Mouse (Mus musculus): ENCODE results near the gene OR5BS1P. TPM values are rescaled to one million over a fixed set of nuclear protein-coding genes. Genes with fewer than 3 reads are reported as not detected.

Gene OR5BS1P
- polyA plus RNA-seq, 1 experiment from 2014 or later, result not detected

DNA sequence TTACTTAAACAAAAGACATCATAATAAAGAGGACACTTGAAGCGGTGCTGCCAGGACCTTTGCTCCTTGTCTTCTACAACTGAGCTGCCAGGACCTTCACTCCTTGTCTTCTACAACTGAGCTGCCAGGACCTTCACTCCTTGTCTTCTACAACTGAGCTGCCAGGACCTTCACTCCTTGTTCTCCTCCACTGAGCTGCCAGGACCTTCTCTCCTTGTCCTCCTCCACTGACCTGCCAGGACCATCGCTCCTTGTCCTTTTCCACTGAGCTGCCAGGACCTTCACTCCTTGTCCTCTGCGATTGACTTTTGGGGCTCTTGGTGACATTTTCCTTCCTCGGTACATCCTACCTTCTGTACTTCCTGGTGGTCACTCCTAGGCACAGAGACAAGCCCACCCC lies 21.2 kb upstream of the OR5BS1P start:
- Histone ChIP-seq H3K4me3 (replicated peaks; ENCODE audit: low read depth, low read length) (no peak overlapping the region), H3K9ac (ENCODE audit: low read depth, low read length) (no peak overlapping the region), H3K36me3 (ENCODE audit: insufficient read depth, low read length) (no peaks in the 10 kb centered on the region), H3K4me2 (ENCODE audit: low read length) (no peak overlapping the region), H3K27ac (no peak overlapping the region), H3K4me1 (replicated peaks; ENCODE audit: insufficient read depth, low read length) (no peaks in the 10 kb centered on the region), H3K9me3 (replicated peaks; ENCODE audit: low read length) (no peaks in the 10 kb centered on the region; the same call in 1 of the 2 replicates), H3K27me3 (ENCODE audit: insufficient read depth, low read length) (no peaks in the 10 kb centered on the region)
- no peak for TF ChIP-seq CTCF (IDR thresholded peaks at IDR 0.05; ENCODE audit: low read depth)
- peak; percentile 29 for DNase-seq (ENCODE audit: low spot score)
- 51% methylated on average over 4 of the region's 4 CpGs for WGBS
- ATAC-seq (replicated peaks; ENCODE audit: low FRiP score, low read depth), result no peak

DNA sequence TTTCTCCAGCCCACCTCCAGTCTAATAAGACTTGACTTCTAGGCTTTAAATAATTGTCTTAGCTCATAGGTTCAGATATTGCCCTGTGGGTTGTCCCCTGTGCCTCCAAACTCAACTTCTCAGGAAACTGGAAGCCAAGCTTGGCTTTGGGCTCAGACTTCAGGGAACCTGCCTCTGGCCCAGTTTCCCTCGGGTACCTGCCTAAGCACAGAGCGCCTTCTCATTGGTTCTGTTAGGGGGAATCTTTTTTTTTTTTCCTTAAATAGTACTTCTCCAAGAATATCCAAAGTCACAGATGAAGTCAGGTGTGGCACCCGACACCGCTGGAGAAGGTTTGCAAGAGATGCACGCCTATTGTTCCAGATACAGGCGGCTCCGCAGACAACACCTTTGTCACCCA lies 17.4 kb upstream of the OR5BS1P start, which contains the start of gene Olfr281:
Gene Olfr281, plus strand, starts transcription at position 301 of the 400 bp plus-strand sequence.
- Histone ChIP-seq H3K9me3 (replicated peaks; ENCODE audit: low read length) (no peaks in the 10 kb centered on the region), H3K4me2 (ENCODE audit: low read length) (no peak within 1 kb of the TSS), H3K27me3 (ENCODE audit: insufficient read depth, low read length) (no peaks in the 10 kb centered on the region), H3K4me3 (replicated peaks; ENCODE audit: low read depth, low read length) (no peak within 1 kb of the TSS), H3K4me1 (replicated peaks; ENCODE audit: insufficient read depth, low read length) (no peaks in the 10 kb centered on the region), H3K36me3 (ENCODE audit: insufficient read depth, low read length) (no peaks in the 10 kb centered on the region), H3K9ac (ENCODE audit: low read depth, low read length) (no peak within 1 kb of the TSS), H3K27ac (no peak within 1 kb of the TSS)
- no peak for ATAC-seq (replicated peaks; ENCODE audit: low FRiP score, low read depth)
- 90% methylated on average over 7 of the region's 7 CpGs for WGBS
- no peak for TF ChIP-seq CTCF (IDR thresholded peaks at IDR 0.05; ENCODE audit: low read depth)
- no peak for DNase-seq (ENCODE audit: low spot score)

DNA sequence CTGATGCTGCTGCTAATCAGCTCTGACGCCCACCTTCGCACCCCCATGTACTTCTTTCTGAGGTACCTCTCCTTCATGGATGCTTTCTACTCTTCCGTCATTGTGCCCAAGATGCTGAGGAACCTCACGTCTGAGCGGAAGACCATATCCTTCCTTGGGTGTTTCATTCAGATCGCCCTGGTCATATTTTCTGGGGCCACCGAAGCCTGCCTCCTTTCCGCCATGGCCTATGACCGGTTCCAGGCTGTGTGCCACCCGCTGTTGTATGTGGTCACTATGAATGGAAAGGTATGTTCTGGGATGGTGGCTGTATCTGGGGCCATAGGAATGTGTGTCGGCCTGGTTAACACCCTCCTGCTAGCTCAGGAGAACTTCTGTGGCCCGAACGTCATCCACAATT lies 1.8 kb downstream of the OR5BS1P start:
- 91% methylated on average over 13 of the region's 13 CpGs for WGBS
- Histone ChIP-seq H3K4me1 (replicated peaks; ENCODE audit: insufficient read depth, low read length) (no peaks in the 10 kb centered on the region), H3K4me3 (replicated peaks; ENCODE audit: low read depth, low read length) (no peak overlapping the region), H3K9ac (ENCODE audit: low read depth, low read length) (no peak overlapping the region), H3K27ac (no peak overlapping the region), H3K9me3 (replicated peaks; ENCODE audit: low read length) (no peaks in the 10 kb centered on the region), H3K36me3 (ENCODE audit: insufficient read depth, low read length) (no peaks in the 10 kb centered on the region), H3K27me3 (ENCODE audit: insufficient read depth, low read length) (no peaks in the 10 kb centered on the region), H3K4me2 (ENCODE audit: low read length) (no peak overlapping the region)
- TF ChIP-seq CTCF (IDR thresholded peaks at IDR 0.05; ENCODE audit: low read depth), result no peak
- no peak for ATAC-seq (replicated peaks; ENCODE audit: low FRiP score, low read depth)
- DNase-seq (ENCODE audit: low spot score), result no peak

DNA sequence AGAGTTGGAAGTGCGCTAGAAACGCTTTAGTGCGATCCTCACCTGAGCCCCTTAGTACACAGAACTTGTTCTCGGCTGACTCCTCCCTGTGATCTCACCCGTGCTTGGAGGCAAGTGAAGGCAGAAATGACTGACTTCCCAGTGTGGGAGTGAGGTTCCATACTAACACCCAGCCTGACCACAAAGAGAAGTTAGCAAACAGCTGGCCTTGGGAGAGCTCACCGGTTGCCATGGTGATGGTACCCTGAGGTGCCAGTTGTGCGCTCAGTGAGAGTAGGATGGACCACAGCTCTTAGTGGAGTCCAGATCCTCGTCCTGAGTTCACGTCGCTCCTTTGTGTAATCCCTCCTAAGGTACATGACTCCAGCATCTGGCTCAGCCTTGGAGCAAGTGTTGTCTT lies 5.3 kb downstream of the OR5BS1P start:
- 78% methylated on average over 10 of the region's 10 CpGs for WGBS
- no peaks in the 10 kb centered on the region for H3K9me3 ChIP-seq (replicated peaks; ENCODE audit: low read length)

DNA sequence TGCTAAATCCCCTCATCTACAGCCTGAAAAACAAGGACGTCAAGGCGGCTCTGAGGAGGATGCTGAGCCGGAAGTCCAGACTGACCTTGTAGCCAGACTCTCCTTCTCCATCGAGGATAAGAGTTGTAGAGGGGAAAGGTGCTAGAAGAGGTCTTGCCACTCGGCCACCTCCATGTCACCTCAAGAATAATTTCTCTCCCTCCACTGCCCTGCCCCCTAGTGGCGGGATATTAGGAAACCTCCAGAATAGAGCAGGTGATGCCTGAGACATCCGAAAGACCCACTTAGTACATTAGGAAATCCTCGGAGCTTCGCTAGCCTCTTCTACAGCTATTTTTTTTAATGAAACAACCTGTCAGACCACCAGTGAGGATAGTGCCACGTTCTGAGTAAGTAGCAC lies 5.7 kb downstream of the OR5BS1P start:
- TF ChIP-seq CTCF (IDR thresholded peaks at IDR 0.05; ENCODE audit: low read depth), result peak; percentile 67
- 50% methylated on average over 10 of the region's 10 CpGs for WGBS
- DNase-seq (ENCODE audit: low spot score), result peak; percentile 33

More for the DNA sequence above, 5.3 kb downstream of the OR5BS1P start:
- no peak overlapping the region for H3K4me2 ChIP-seq (ENCODE audit: low read length)
- no peaks in the 10 kb centered on the region for H3K4me1 ChIP-seq (replicated peaks; ENCODE audit: insufficient read depth, low read length)
- H3K27me3 ChIP-seq (ENCODE audit: insufficient read depth, low read length), result no peaks in the 10 kb centered on the region
- no peak overlapping the region for H3K9ac ChIP-seq (ENCODE audit: low read depth, low read length)
- no peak overlapping the region for H3K27ac ChIP-seq
- no peak for ATAC-seq (replicated peaks; ENCODE audit: low FRiP score, low read depth)
- TF ChIP-seq CTCF (IDR thresholded peaks at IDR 0.05; ENCODE audit: low read depth), result no peak
- H3K36me3 ChIP-seq (ENCODE audit: insufficient read depth, low read length), result no peaks in the 10 kb centered on the region
- no peak overlapping the region for H3K4me3 ChIP-seq (replicated peaks; ENCODE audit: low read depth, low read length)
- DNase-seq (ENCODE audit: low spot score), result no peak

DNA sequence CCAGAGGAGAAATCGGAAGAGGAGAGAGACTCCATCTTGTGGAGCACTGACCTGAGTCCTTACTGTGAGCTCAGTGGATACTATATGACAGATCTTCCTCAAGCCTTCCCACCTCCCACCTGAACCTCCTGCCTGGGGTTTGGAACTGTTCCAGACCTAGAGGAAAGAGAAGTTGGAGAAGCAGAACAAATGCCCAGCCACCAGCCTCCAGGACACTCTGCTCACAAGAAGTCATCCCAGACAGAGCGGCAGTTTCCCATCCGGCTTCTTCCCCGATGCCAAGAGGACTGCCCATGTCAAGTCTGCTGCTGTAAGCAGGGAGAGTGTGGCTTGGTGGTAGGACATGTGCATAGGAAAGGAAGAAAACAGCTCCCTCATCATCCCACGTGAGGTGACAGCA lies 6.6 kb downstream of the OR5BS1P start:
- ATAC-seq (replicated peaks; ENCODE audit: low FRiP score, low read depth), result no peak
- no peak overlapping the region for H3K4me2 ChIP-seq (ENCODE audit: low read length)
- H3K9me3 ChIP-seq (replicated peaks; ENCODE audit: low read length), result no peaks in the 10 kb centered on the region
- H3K9ac ChIP-seq (ENCODE audit: low read depth, low read length), result no peak overlapping the region
- H3K4me1 ChIP-seq (replicated peaks; ENCODE audit: insufficient read depth, low read length), result no peaks in the 10 kb centered on the region
- no peak for TF ChIP-seq CTCF (IDR thresholded peaks at IDR 0.05; ENCODE audit: low read depth)
- no peak overlapping the region for H3K4me3 ChIP-seq (replicated peaks; ENCODE audit: low read depth, low read length)
- no peak for DNase-seq (ENCODE audit: low spot score)
- H3K27ac ChIP-seq, result no peak overlapping the region
- H3K27me3 ChIP-seq (ENCODE audit: insufficient read depth, low read length), result no peaks in the 10 kb centered on the region
- no peaks in the 10 kb centered on the region for H3K36me3 ChIP-seq (ENCODE audit: insufficient read depth, low read length)
- 77% methylated on average over 5 of the region's 5 CpGs for WGBS

More for the DNA sequence above, 5.7 kb downstream of the OR5BS1P start:
- no peak overlapping the region for H3K4me2 ChIP-seq (ENCODE audit: low read length)
- no peaks in the 10 kb centered on the region for H3K27me3 ChIP-seq (ENCODE audit: insufficient read depth, low read length)
- ATAC-seq (replicated peaks; ENCODE audit: low FRiP score, low read depth), result no peak
- H3K9me3 ChIP-seq (replicated peaks; ENCODE audit: low read length), result no peaks in the 10 kb centered on the region
- no peaks in the 10 kb centered on the region for H3K36me3 ChIP-seq (ENCODE audit: insufficient read depth, low read length)
- no peak overlapping the region for H3K27ac ChIP-seq
- H3K9ac ChIP-seq (ENCODE audit: low read depth, low read length), result no peak overlapping the region
- H3K4me1 ChIP-seq (replicated peaks; ENCODE audit: insufficient read depth, low read length), result no peaks in the 10 kb centered on the region
- no peak overlapping the region for H3K4me3 ChIP-seq (replicated peaks; ENCODE audit: low read depth, low read length)

DNA sequence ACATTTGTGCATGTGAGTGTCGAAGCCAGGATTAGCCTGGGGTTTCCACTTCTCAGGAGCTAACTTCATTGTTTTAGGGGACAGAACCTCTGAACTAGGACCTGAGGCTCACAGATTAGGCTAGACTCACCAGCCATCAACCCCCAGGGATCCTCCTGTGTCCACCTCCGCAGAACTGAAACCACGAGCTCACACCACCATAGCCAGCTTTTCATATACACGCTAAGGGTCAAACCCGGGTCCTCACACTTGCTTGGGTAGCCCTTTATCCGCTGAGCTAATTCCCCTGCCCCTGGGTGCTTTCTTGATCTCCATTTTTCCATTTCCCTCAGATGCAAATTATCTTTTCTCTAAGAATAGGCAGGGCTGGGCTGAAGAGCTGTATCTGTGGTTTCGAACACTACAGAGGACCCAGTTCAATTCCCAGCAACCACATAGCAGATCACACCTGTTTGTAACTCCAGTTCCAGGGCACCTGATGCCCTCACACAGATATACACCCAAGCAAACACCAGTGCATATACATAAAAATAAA lies 9.9 kb downstream of the OR5BS1P start:
- no peak for ATAC-seq (replicated peaks; ENCODE audit: low FRiP score, low read depth)
- Histone ChIP-seq H3K9ac (ENCODE audit: low read depth, low read length) (no peak overlapping the region), H3K4me3 (replicated peaks; ENCODE audit: low read depth, low read length) (no peak overlapping the region), H3K27me3 (ENCODE audit: insufficient read depth, low read length) (no peaks in the 10 kb centered on the region), H3K27ac (no peak overlapping the region), H3K4me1 (replicated peaks; ENCODE audit: insufficient read depth, low read length) (no peaks in the 10 kb centered on the region), H3K36me3 (ENCODE audit: insufficient read depth, low read length) (no peaks in the 10 kb centered on the region), H3K9me3 (replicated peaks; ENCODE audit: low read length) (no peaks in the 10 kb centered on the region), H3K4me2 (ENCODE audit: low read length) (no peak overlapping the region)
- 76% methylated on average over 7 of the region's 7 CpGs for WGBS
- TF ChIP-seq CTCF (IDR thresholded peaks at IDR 0.05; ENCODE audit: low read depth), result no peak
- no peak for DNase-seq (ENCODE audit: low spot score)

All from kidney, postnatal 0 days (tissue).